Mouse (Mus musculus): ENCODE results near the gene Stx3.

- TF ChIP-seq POLR2A (IDR thresholded peaks at IDR 0.05; ENCODE audit: insufficient read depth, low read length): no peak
- TF ChIP-seq EP300 (IDR thresholded peaks at IDR 0.05; ENCODE audit: insufficient read depth, low read depth, low read length): no peak; the same call in 1 of the 2 replicates
- peak; percentile 69 for TF ChIP-seq CTCF (IDR thresholded peaks at IDR 0.05; ENCODE audit: low read depth, low read length)
Observed at GRCm38 (mm10) chr19:11819800-11820199, 597 bp upstream of the Stx3 start.

All from ES-Bruce4 (cell line).